Mouse (Mus musculus) left cerebral cortex, adult 8-10 months (tissue): ENCODE data around the gene Pecam1. TPM values are rescaled to one million over a fixed set of nuclear protein-coding genes. Genes with fewer than 3 reads are reported as not detected.
"Not testable (repeated sequence)": the region's sequence is repeated elsewhere in the genome, so short reads cannot be mapped to it uniquely, and the experiment has no call there.

Experiments used
- DNase-seq, 2 experiments: peaks; one replicate each; pipeline ENCODE4 v3.0.0; 2022; ENCODE audit warnings: low spot score in 2 of 2
- total RNA-seq, 4 experiments: library from RNA; stranded (reverse); gene quantifications; 2 replicates each; pipeline ENCODE4 v1.2.4; 2022

Pecam1 gene
- total RNA-seq, 4 experiments from 2014 or later, result 17.3 to 20.2 (median 17.7) TPM

GRCm38 (mm10) chr11:106635946-106636345 lies 114.5 kb downstream of the Pecam1 start:
- DNase-seq, result no peak

GRCm38 (mm10) chr11:106634175-106634574 lies 116.3 kb downstream of the Pecam1 start:
- DNase-seq, result not testable (repeated sequence)

GRCm38 (mm10) chr11:106633456-106633855 lies 117.0 kb downstream of the Pecam1 start:
- no peak for DNase-seq

- peak; percentile 32 to 63 for DNase-seq
Observed at GRCm38 (mm10) chr11:106627692-106628091, 122.7 kb downstream of the Pecam1 start.

- no peak for DNase-seq
Observed at GRCm38 (mm10) chr11:106625577-106625976, 124.9 kb downstream of the Pecam1 start.

GRCm38 (mm10) chr11:106623629-106624028 lies 126.8 kb downstream of the Pecam1 start:
- no peak for DNase-seq

- no peak for DNase-seq
Observed at GRCm38 (mm10) chr11:106622056-106622455, 128.4 kb downstream of the Pecam1 start.

GRCm38 (mm10) chr11:106618768-106619167 lies 131.7 kb downstream of the Pecam1 start:
- DNase-seq, result not testable (repeated sequence)

GRCm38 (mm10) chr11:106617821-106618580 lies 132.4 kb downstream of the Pecam1 start:
- no peak for DNase-seq

GRCm38 (mm10) chr11:106615561-106615960 lies 134.9 kb downstream of the Pecam1 start:
- DNase-seq, result no peak

- peak in 1 of 2 experiments; percentile 18 for DNase-seq
Observed at GRCm38 (mm10) chr11:106614339-106614645, 136.1 kb downstream of the Pecam1 start.

- no peak for DNase-seq
Observed at GRCm38 (mm10) chr11:106613638-106614338, 136.6 kb downstream of the Pecam1 start.

GRCm38 (mm10) chr11:106612961-106613637 lies 137.3 kb downstream of the Pecam1 start, which contains the start of gene Tex2:
TSS of gene Tex2 (minus strand) at chr11:106613423.
- peak; percentile 90 to 97 for DNase-seq

- DNase-seq, result peak in 1 of 2 experiments; percentile 35
Observed at GRCm38 (mm10) chr11:106612209-106612960, 138.0 kb downstream of the Pecam1 start.

- DNase-seq, result no peak
Observed at GRCm38 (mm10) chr11:106609731-106610130, 140.7 kb downstream of the Pecam1 start.

- DNase-seq, result no peak
Observed at GRCm38 (mm10) chr11:106607316-106607715, 143.1 kb downstream of the Pecam1 start.

GRCm38 (mm10) chr11:106606042-106606441 lies 144.4 kb downstream of the Pecam1 start:
- no peak for DNase-seq
